Mouse (Mus musculus) cortical plate, adult 2 months (tissue): ENCODE data around the gene Il31ra. TPM values are rescaled to one million over a fixed set of nuclear protein-coding genes. Genes with fewer than 3 reads are reported as not detected.

Experiments used
- H3K27ac ChIP-seq: fragments of 200-500 bp; 2 replicates; pipeline ENCODE4 v1.5.1; 2012; ENCODE audit warnings: low read length, control low read depth, inconsistent platforms; ENCODE audit not compliant: insufficient read depth
- H3K4me1 ChIP-seq: fragments of 200-500 bp; 2 replicates; pipeline ENCODE4 v1.6.1; 2011; ENCODE audit warnings: low read length; ENCODE audit not compliant: control insufficient read depth, insufficient read depth
- H3K4me3 ChIP-seq: fragments of 200-500 bp; 2 replicates; pipeline ENCODE4 v1.5.1; 2011; ENCODE audit warnings: mild to moderate bottlenecking, low read length, control low read depth; ENCODE audit not compliant: insufficient read depth
- CTCF ChIP-seq: fragments of 200-500 bp; IDR thresholded peaks from 2 replicates; pipeline ENCODE4 v1.5.1; 2011; ENCODE audit warnings: mild to moderate bottlenecking, control low read depth, low read length; ENCODE audit not compliant: insufficient read depth; ENCODE audit errors: extremely low read depth
- POLR2A ChIP-seq: fragments of 200-500 bp; IDR thresholded peaks from 2 replicates; pipeline ENCODE4 v1.6.1; 2011; ENCODE audit warnings: mild to moderate bottlenecking, low read length, control low read depth; ENCODE audit not compliant: insufficient read depth; ENCODE audit errors: extremely low read depth
- polyA plus RNA-seq: library from polyadenylated mRNA; depleted of rRNA; stranded (reverse); fragments of >200 nt; gene quantifications from 2 replicates; pipeline ENCODE4 v1.2.3, GENCODE M21; 2012

Gene Il31ra
- polyA plus RNA-seq, 1 experiment = 0.13 TPM

DNA sequence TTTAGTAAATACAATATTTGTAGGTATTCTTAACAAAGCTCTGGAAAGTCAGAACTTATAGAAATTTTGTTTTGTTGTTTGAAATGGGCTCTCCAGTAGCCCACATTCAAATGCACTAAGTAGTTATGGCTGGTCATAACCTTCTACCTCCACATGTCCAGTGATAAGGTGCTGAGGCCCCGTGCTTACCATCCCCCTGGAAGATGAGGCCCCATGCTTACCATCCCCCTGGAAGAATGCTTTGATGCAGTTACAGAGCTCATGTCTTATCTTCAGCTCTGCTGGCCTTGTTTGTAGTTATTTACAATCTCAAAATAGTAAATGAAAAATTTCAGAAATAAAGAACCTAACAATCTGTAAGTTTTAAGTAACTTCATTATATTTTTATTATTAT is 101.9 kb downstream of the Il31ra start:
- Histone ChIP-seq H3K4me3 (no peak overlapping the region), H3K4me1 (no peaks in the 10 kb centered on the region), H3K27ac (no peak overlapping the region)
- no peak for TF ChIP-seq CTCF
- TF ChIP-seq POLR2A = no peak

DNA sequence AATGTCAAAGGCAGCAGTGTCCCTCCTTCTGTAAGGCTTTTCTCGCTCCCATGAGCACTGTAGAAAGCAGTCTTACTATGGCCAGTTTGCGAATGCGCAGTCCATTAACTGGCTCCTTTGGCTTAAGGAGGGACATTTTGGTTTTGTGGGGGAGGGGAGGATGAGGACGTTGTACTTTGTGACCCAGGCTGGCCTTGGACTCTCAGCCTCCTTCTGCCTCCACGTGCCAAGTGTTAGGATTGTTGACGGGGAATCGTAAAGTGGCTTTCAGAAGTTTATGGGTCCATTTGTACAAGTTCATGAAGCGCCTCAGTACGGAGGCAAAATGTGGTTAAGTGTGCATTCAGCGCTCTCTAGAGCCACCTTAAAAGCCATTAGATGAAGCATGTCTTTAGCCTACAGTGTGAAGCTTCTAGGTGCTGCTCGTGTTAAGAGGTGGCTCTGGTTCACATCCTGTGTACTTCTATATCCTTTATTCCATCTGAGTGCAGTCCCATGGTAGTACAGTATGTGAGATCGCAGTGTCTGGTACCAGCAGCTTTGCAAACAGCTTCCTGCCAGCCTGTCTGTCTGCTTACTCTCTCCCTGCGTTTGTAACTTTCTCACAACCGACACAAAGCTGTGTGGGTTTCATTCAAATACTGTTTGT is 102.4 kb downstream of the Il31ra start:
- H3K4me1 ChIP-seq = no peaks in the 10 kb centered on the region
- H3K27ac ChIP-seq = no peak overlapping the region
- no peak for TF ChIP-seq POLR2A
- no peak for TF ChIP-seq CTCF
- no peak overlapping the region for H3K4me3 ChIP-seq

DNA sequence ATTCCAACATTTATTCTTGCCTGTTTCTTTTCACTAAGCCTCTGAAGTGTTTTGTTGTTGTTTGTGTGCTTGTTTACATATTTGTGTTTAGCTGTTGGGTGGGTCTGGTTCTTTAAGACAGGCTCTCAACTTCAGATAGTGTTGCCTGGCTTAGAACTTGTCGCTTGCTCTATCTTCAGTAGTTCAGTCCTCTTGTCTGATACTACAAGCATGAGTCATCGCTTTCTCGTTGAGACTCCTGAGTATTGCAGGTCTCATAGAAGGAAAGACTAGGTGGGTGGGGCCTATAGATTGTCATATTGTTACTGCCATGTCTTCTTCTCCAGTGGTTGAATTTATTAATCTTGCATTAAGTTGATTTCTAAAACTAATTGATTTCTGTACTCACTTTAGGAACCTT is 104.1 kb downstream of the Il31ra start:
- TF ChIP-seq CTCF = no peak
- no peak for TF ChIP-seq POLR2A
- no peaks in the 10 kb centered on the region for H3K4me1 ChIP-seq
- no peak overlapping the region for H3K4me3 ChIP-seq
- no peak overlapping the region for H3K27ac ChIP-seq

DNA sequence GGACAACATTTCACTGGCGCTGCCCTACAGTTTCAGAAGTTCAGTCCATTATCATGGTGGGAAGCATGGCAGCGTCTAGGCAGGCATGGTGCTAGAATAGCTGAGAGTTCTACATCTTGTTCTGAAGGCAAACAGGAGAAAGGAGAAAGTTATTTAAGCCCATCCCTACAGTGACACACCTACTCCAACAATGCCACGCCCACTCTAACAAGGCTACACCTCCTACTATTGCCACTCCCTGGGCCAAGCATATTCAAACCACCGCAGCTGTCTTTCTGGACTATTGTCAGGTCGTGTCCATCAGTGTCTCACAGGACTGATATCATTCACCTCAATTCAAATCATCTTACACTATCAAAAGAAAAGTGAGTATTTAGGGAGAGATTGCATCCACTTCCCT is 107.5 kb downstream of the Il31ra start:
- Histone ChIP-seq H3K27ac (no peak overlapping the region), H3K4me1 (no peaks in the 10 kb centered on the region), H3K4me3 (no peak overlapping the region)
- TF ChIP-seq POLR2A (no peak), CTCF (no peak)

DNA sequence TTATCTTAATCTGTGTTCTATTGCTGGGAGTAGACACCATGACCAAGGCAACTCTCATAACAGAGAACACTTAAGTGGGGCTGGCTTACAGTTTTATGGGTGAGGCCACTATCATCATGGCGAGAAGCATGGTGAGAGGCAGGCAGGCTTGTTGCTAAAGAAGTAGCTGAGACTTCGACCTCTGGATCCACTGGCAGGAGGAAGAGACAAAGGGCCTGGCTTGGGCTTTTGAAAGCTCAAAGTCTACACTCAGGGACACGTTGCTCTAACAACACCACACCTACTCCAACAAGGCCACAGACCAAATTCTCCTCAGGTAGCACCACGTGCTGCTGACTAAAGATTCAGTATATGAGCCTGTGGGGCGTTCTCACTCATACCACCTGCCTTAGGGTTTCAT is 107.9 kb downstream of the Il31ra start:
- no peaks in the 10 kb centered on the region for H3K4me1 ChIP-seq
- no peak overlapping the region for H3K27ac ChIP-seq
- H3K4me3 ChIP-seq = no peak overlapping the region
- TF ChIP-seq CTCF = no peak
- no peak for TF ChIP-seq POLR2A

DNA sequence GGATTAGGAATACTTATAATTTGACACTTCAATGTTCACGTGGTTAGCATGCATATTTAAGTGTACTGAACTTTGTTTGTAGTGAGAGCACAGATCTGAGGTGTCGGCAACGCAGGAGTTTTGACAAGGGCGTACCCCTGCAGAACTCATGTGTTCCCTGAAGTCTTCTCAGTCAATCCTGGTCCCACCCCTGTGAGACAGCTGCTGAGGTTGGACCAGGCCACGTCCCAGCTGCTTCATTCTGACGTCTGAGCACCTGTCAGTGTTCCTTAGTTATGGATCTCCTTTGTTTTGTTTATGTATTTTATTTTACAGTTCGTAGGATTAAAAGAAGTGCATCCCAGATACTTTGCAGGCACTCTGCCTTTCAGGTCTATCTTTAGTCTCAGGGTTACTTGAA is 111.1 kb downstream of the Il31ra start:
- H3K4me1 ChIP-seq = no peaks in the 10 kb centered on the region
- TF ChIP-seq CTCF (no peak), POLR2A (no peak)
- no peak overlapping the region for H3K4me3 ChIP-seq
- H3K27ac ChIP-seq = no peak overlapping the region

DNA sequence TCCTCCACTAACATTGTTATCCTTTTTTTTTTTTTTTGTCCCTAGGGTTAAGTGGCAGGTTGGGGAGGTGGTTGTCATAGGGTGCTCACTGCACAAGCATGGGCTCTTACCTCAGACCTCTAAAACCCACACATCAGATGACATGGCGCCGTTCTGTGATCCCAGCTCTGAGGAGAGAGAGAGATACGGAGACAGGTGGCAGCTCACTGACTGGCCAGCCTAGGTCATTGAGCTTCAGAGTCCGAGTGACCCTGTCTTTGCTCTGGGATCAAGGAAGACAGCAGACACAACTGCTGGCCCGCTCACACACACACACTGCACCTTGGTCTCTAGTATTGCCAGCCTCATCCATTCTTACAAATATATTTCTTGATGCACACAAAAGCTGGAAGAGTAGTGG is 111.6 kb downstream of the Il31ra start:
- no peaks in the 10 kb centered on the region for H3K4me1 ChIP-seq
- no peak overlapping the region for H3K27ac ChIP-seq
- TF ChIP-seq POLR2A (no peak), CTCF (no peak)
- H3K4me3 ChIP-seq = no peak overlapping the region

DNA sequence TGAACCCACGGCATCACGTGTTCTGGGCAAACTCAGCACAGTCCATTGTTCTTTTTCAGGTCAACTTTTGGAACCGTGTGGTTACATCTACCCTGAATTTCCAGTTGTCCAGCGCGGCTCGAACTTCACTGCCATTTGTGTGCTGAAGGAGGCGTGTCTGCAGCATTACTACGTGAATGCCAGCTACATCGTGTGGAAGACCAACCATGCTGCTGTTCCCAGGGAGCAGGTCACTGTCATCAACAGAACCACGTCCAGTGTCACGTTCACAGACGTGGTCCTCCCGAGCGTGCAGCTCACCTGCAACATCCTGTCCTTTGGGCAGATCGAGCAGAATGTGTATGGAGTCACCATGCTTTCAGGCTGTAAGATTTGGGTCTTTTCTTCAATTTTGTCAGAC is 114.2 kb downstream of the Il31ra start:
- H3K4me3 ChIP-seq = no peak overlapping the region
- H3K27ac ChIP-seq = no peak overlapping the region
- H3K4me1 ChIP-seq = no peaks in the 10 kb centered on the region
- TF ChIP-seq POLR2A = no peak
- TF ChIP-seq CTCF = no peak

DNA sequence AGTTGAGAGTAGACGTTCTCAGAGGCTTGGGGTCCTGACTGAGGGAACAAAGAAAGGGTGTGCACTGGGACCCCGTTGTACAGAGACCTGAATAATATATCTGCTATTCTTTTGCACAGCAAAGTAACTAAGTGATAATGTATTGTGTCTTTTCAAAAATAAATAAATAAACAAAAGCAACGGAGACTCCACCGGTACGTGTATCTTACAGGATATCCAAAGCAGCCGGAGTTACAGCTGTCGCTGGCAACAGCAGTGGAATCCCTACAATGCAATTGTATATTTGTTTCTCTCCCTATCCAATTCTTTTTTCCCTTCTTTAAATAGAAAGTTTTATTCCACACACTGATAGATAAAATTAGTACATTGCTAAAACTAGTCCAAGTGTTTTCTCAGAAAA is 115.1 kb downstream of the Il31ra start:
- Histone ChIP-seq H3K4me3 (no peak overlapping the region), H3K4me1 (no peaks in the 10 kb centered on the region), H3K27ac (no peak overlapping the region)
- TF ChIP-seq CTCF = no peak
- no peak for TF ChIP-seq POLR2A
